Mouse (Mus musculus) lung, embryonic 14.5 days (tissue): ENCODE data around the gene Itgb6. TPM values are rescaled to one million over a fixed set of nuclear protein-coding genes. Genes with fewer than 3 reads are reported as not detected.

ENCODE experiments used
- ATAC-seq: fragments of 200-750 bp; cut with Nextera tagmentation; 2 replicates; pipeline ENCODE4 v1.8.0; 2017; ENCODE audit warnings: mild to moderate bottlenecking, moderate TSS enrichment, moderate library complexity; ENCODE audit not compliant: insufficient read depth
- DNase-seq: peaks from one replicate; pipeline ENCODE4 v3.0.0-alpha.2; 2015
- H3K27ac ChIP-seq: fragments of 300-500 bp; sonication (generic); 2 replicates; pipeline ENCODE4 v1.5.1; 2014; ENCODE audit warnings: low read depth, mild to moderate bottlenecking, moderate library complexity
- H3K27me3 ChIP-seq: fragments of 300-500 bp; sonication (generic); 2 replicates; pipeline ENCODE4 v1.6.1; 2014; ENCODE audit warnings: low read length, control low read depth; ENCODE audit not compliant: insufficient read depth
- H3K36me3 ChIP-seq: fragments of 300-500 bp; sonication (generic); 2 replicates; pipeline ENCODE4 v1.6.1; 2014; ENCODE audit warnings: control low read depth; ENCODE audit not compliant: insufficient read depth
- H3K4me1 ChIP-seq: fragments of 300-500 bp; sonication (generic); 2 replicates; pipeline ENCODE4 v1.6.1; 2014; ENCODE audit warnings: antibody characterized with exemption, control low read depth; ENCODE audit not compliant: insufficient read depth
- H3K4me2 ChIP-seq: fragments of 300-500 bp; sonication (generic); 2 replicates; pipeline ENCODE4 v1.6.1; 2014; ENCODE audit warnings: mild to moderate bottlenecking
- H3K4me3 ChIP-seq: fragments of 300-500 bp; sonication (generic); 2 replicates; pipeline ENCODE4 v1.5.1; 2014; ENCODE audit warnings: low read depth, low read length
- H3K9ac ChIP-seq: fragments of 300-500 bp; sonication (generic); 2 replicates; pipeline ENCODE4 v1.6.1; 2014
- H3K9me3 ChIP-seq: fragments of 300-500 bp; sonication (generic); 2 replicates; pipeline ENCODE4 v1.6.1; 2016; ENCODE audit warnings: low read depth, low read length, control low read depth
- CTCF ChIP-seq: IDR thresholded peaks from 2 replicates; pipeline ENCODE4 v1.5.1; 2016; ENCODE audit warnings: antibody characterized with exemption, low read depth
- WGBS: fragments of 180-500 bp; shearing (Covaris S2); extraction: QIAGEN DNeasy Blood & Tissue Kit; methylation state at CpG from one replicate; pipeline ENCODE4 v1.1.7; 2014; 5-methylcytosine and 5-hydroxymethylcytosine counted together
- polyA plus RNA-seq: library from polyadenylated mRNA; unstranded; fragments of >200 nt; fragmentation: Nextera tagmentation; extraction: Ambion mirVana; gene quantifications from 2 replicates; pipeline ENCODE4 v1.2.1, GENCODE M21; 2014

Itgb6 gene
- polyA plus RNA-seq, 1 experiment from 2014 or later = 5.5 TPM

- H3K27me3 ChIP-seq = no peaks in the 10 kb centered on the region
- no peak for DNase-seq
- H3K27ac ChIP-seq = no peak overlapping the region
- H3K36me3 ChIP-seq = no peaks in the 10 kb centered on the region
- H3K9ac ChIP-seq = no peak overlapping the region
- 0 out of 2 replicates have a peak, but pooled peaks cover 6% of the 10 kb centered on the region for H3K4me1 ChIP-seq
- no peak for ATAC-seq
- TF ChIP-seq CTCF = no peak
- WGBS = 73% methylated on average over 3 of the region's 3 CpGs
- H3K9me3 ChIP-seq = no peaks in the 10 kb centered on the region
- H3K4me3 ChIP-seq = no peak overlapping the region
- no peak overlapping the region for H3K4me2 ChIP-seq
Observed at GRCm38 (mm10) chr2:60722967-60723366, 524 bp upstream of the Itgb6 start.

GRCm38 (mm10) chr2:60720906-60721305, 1.5 kb downstream of the Itgb6 start:
- DNase-seq = peak; percentile 78
- Histone ChIP-seq H3K36me3 (no peaks in the 10 kb centered on the region), H3K4me2 (no peak overlapping the region), H3K4me1 (0 out of 2 replicates have a peak, but pooled peaks cover 6% of the 10 kb centered on the region), H3K9ac (no peak overlapping the region), H3K9me3 (no peaks in the 10 kb centered on the region), H3K4me3 (no peak overlapping the region), H3K27ac (no peak overlapping the region), H3K27me3 (no peaks in the 10 kb centered on the region)
- ATAC-seq = no peak
- WGBS = 18% methylated on average over 5 of the region's 5 CpGs
- TF ChIP-seq CTCF = peak; percentile 84

GRCm38 (mm10) chr2:60720205-60720604, 2.2 kb downstream of the Itgb6 start:
- WGBS = 58% methylated on average over 8 of the region's 8 CpGs
- Histone ChIP-seq H3K36me3 (no peaks in the 10 kb centered on the region), H3K27me3 (no peaks in the 10 kb centered on the region), H3K4me3 (no peak overlapping the region), H3K9ac (no peak overlapping the region), H3K4me1 (peaks cover 9% of the 10 kb centered on the region; the same call in 1 of the 2 replicates), H3K27ac (peak overlapping the region; percentile 60), H3K9me3 (no peaks in the 10 kb centered on the region), H3K4me2 (no peak overlapping the region)
- ATAC-seq (no peak), DNase-seq (no peak)
- no peak for TF ChIP-seq CTCF

GRCm38 (mm10) chr2:60717348-60717747, 5.1 kb downstream of the Itgb6 start:
- no peak for TF ChIP-seq CTCF
- Histone ChIP-seq H3K9ac (no peak overlapping the region), H3K27me3 (no peaks in the 10 kb centered on the region), H3K4me3 (no peak overlapping the region), H3K4me2 (peak overlapping the region; percentile 40), H3K4me1 (peaks cover 18% of the 10 kb centered on the region), H3K36me3 (no peaks in the 10 kb centered on the region), H3K27ac (peak overlapping the region; percentile 12; the same call in 1 of the 2 replicates), H3K9me3 (no peaks in the 10 kb centered on the region)
- ATAC-seq (peak; percentile 18; the same call in 1 of the 2 replicates), DNase-seq (peak; percentile 74)
- 34% methylated on average over 13 of the region's 13 CpGs for WGBS

GRCm38 (mm10) chr2:60716549-60716948, 5.9 kb downstream of the Itgb6 start:
- Histone ChIP-seq H3K9me3 (no peaks in the 10 kb centered on the region), H3K36me3 (no peaks in the 10 kb centered on the region), H3K4me3 (no peak overlapping the region), H3K4me1 (peaks cover 18% of the 10 kb centered on the region), H3K4me2 (no peak overlapping the region), H3K27me3 (no peaks in the 10 kb centered on the region), H3K27ac (no peak overlapping the region), H3K9ac (no peak overlapping the region)
- DNase-seq (no peak), ATAC-seq (no peak)
- no peak for TF ChIP-seq CTCF

GRCm38 (mm10) chr2:60715771-60716170, 6.7 kb downstream of the Itgb6 start:
- Histone ChIP-seq H3K27me3 (no peaks in the 10 kb centered on the region), H3K9me3 (no peaks in the 10 kb centered on the region), H3K27ac (no peak overlapping the region), H3K36me3 (no peaks in the 10 kb centered on the region), H3K9ac (no peak overlapping the region), H3K4me1 (peaks cover 18% of the 10 kb centered on the region), H3K4me2 (no peak overlapping the region), H3K4me3 (no peak overlapping the region)
- no peak for DNase-seq
- no peak for TF ChIP-seq CTCF
- ATAC-seq = peak; percentile 16; the same call in 1 of the 2 replicates
- 73% methylated on average over 13 of the region's 13 CpGs for WGBS

GRCm38 (mm10) chr2:60714971-60715502, 7.4 kb downstream of the Itgb6 start:
- WGBS = 56% methylated on average over 8 of the region's 8 CpGs
- Histone ChIP-seq H3K36me3 (no peaks in the 10 kb centered on the region), H3K27me3 (no peaks in the 10 kb centered on the region), H3K9me3 (no peaks in the 10 kb centered on the region), H3K27ac (no peak overlapping the region), H3K9ac (no peak overlapping the region), H3K4me2 (no peak overlapping the region), H3K4me1 (peaks cover 15% of the 10 kb centered on the region), H3K4me3 (no peak overlapping the region)
- TF ChIP-seq CTCF = no peak
- no peak for DNase-seq
- no peak for ATAC-seq
